Mouse (Mus musculus) G1E (cell line): ENCODE measurements around the gene Rprd1b.

Source experiments
- CTCF ChIP-seq: IDR thresholded peaks from 2 replicates; pipeline ENCODE4 v1.5.1; 2012; ENCODE audit warnings: low read depth, low read length, inconsistent platforms, mixed read lengths
- POLR2AphosphoS5 ChIP-seq: IDR thresholded peaks from 2 replicates; pipeline ENCODE4 v1.6.1; 2012; ENCODE audit warnings: low read depth, low read length, inconsistent platforms; ENCODE audit not compliant: insufficient replicate concordance

DNA sequence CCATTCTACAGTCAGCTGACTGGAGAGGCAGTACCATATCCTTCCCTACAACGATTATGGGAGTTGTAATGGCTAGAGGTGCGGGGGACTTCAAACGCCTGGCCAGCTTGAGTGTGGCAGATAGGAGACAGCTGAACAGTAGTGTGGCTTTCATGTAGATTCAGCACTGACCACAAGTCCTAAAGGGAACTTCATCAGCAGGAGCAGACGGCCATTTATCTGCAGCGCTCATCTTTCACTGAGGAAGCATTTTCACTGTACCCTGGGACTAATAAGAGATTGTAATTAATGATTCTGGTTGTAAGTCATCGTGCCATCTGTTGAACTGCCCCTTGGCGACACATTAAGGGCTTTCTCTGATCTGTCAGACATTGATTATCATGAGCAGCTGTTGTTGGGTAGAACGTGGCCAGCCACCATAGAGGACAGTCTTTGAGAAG, 31.4 kb downstream of the Rprd1b start:
- TF ChIP-seq CTCF (no peak), POLR2AphosphoS5 (no peak)
